16 mouse cellular contexts compared by ENCODE assay signal in the genomic region with DNA sequence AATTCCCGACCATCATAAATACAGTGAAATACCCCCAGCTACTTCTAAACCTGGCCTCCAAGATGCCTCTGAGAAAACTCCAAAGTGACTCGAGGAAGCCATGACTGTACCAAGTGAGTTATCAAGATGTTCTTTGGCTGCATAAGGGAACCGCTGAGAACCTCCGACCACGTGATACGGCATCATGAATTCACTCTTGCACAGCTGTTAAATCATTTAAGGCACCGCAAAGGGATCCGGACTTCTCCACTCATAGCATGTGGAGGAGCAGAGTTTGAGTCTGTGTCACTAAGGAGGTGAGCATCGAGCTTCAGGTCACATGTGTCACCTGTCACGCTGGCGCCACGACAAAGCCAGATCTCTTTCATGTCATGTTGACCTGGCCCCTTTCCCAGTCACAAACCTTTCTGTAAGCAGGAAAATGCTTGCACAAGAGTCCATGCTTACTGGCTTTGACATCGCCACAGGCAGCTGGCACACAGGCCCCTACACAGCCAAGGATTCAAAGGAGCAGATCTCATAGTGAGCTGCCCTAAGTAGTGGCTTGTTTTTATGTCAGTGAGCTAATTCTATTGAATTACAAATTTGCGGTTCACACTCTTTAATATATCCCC. TPM values are rescaled to one million over a fixed set of nuclear protein-coding genes. Genes with fewer than 3 reads are reported as not detected.
DNase-seq lines count a peak whose midpoint lies in the region; ATAC-seq and TF ChIP-seq lines count a peak whose summit lies in the region.
"Had no signal": no experiment of that assay in that cellular context is flagged by ENCODE, and none has a peak within 500 bp of the region (broad histone marks: within the 10 kb centered on the region; RNA-seq: fewer than 3 reads in every experiment).

No protein-coding gene starts in this region.

- no peaks in the 10 kb centered on the region for H3K36me3 ChIP-seq in hindbrain, embryonic 16.5 days (ENCODE audit: control insufficient read depth, insufficient read depth, low read length)
- H3K36me3 ChIP-seq in hindbrain, embryonic 12.5 days, result no peaks in the 10 kb centered on the region
- no peaks in the 10 kb centered on the region for H3K36me3 ChIP-seq in midbrain, postnatal 0 days (ENCODE audit: insufficient read depth, low read length)
- no peaks in the 10 kb centered on the region for H3K36me3 ChIP-seq in midbrain, embryonic 15.5 days (replicated peaks)
- no peaks in the 10 kb centered on the region for H3K36me3 ChIP-seq in kidney, embryonic 14.5 days (ENCODE audit: control insufficient read depth, insufficient read depth, low read length)
- H3K36me3 ChIP-seq: heart, embryonic 10.5 days; hindbrain, embryonic 10.5 days; lung, embryonic 15.5 days had no signal

- 81% methylated on average over 14 of the region's 14 CpGs for WGBS in hindbrain, embryonic 16.5 days
- 86% methylated on average over 14 of the region's 14 CpGs for WGBS in hindbrain, embryonic 12.5 days
- 83% methylated on average over 14 of the region's 14 CpGs for WGBS in midbrain, postnatal 0 days
- 88% methylated on average over 14 of the region's 14 CpGs for WGBS in midbrain, embryonic 15.5 days
- WGBS in kidney, embryonic 14.5 days, result 78% methylated on average over 14 of the region's 14 CpGs

- no peak for TF ChIP-seq CTCF in midbrain, postnatal 0 days (IDR thresholded peaks at IDR 0.05)

- no peaks in the 10 kb centered on the region; the same call in 1 of the 2 replicates for H3K4me1 ChIP-seq in hindbrain, embryonic 16.5 days (ENCODE audit: control insufficient read depth, insufficient read depth, low read depth, low read length)
- peaks cover 18% of the 10 kb centered on the region for H3K4me1 ChIP-seq in hindbrain, embryonic 12.5 days
- no peaks in the 10 kb centered on the region for H3K4me1 ChIP-seq in midbrain, postnatal 0 days (ENCODE audit: insufficient read depth, low read length)
- no peaks in the 10 kb centered on the region for H3K4me1 ChIP-seq in midbrain, embryonic 15.5 days
- H3K4me1 ChIP-seq in kidney, embryonic 14.5 days (ENCODE audit: control insufficient read depth, insufficient read depth, low read length), result peaks cover 21% of the 10 kb centered on the region

- no peaks in the 10 kb centered on the region for H3K9me3 ChIP-seq in hindbrain, embryonic 16.5 days (ENCODE audit: control insufficient read depth, low read length)
- H3K9me3 ChIP-seq in hindbrain, embryonic 12.5 days (replicated peaks), result no peaks in the 10 kb centered on the region
- H3K9me3 ChIP-seq in midbrain, postnatal 0 days (ENCODE audit: low read length), result no peaks in the 10 kb centered on the region
- no peaks in the 10 kb centered on the region for H3K9me3 ChIP-seq in midbrain, embryonic 15.5 days
- no peaks in the 10 kb centered on the region for H3K9me3 ChIP-seq in kidney, embryonic 14.5 days (ENCODE audit: control insufficient read depth, low read length)
- H3K9me3 ChIP-seq: heart, embryonic 10.5 days; hindbrain, embryonic 10.5 days; lung, embryonic 15.5 days had no signal

- no peak overlapping the region for H3K4me3 ChIP-seq in hindbrain, embryonic 16.5 days (ENCODE audit: low read length)
- no peak overlapping the region for H3K4me3 ChIP-seq in hindbrain, embryonic 12.5 days
- H3K4me3 ChIP-seq in midbrain, postnatal 0 days (ENCODE audit: low read depth, low read length), result no peak overlapping the region
- H3K4me3 ChIP-seq in midbrain, embryonic 15.5 days, result no peak overlapping the region
- no peak overlapping the region for H3K4me3 ChIP-seq in kidney, embryonic 14.5 days (ENCODE audit: low read length)
- H3K4me3 ChIP-seq: heart, embryonic 10.5 days; hindbrain, embryonic 10.5 days; lung, embryonic 15.5 days had no signal

- no peak overlapping the region for H3K9ac ChIP-seq in hindbrain, embryonic 16.5 days (ENCODE audit: low read depth, low read length)
- no peak overlapping the region for H3K9ac ChIP-seq in hindbrain, embryonic 12.5 days
- no peak overlapping the region for H3K9ac ChIP-seq in midbrain, postnatal 0 days (replicated peaks; ENCODE audit: low read length, poor library complexity, severe bottlenecking)
- H3K9ac ChIP-seq in midbrain, embryonic 15.5 days, result no peak overlapping the region
- H3K9ac ChIP-seq in kidney, embryonic 14.5 days (ENCODE audit: low read depth, low read length), result no peak overlapping the region
- H3K9ac ChIP-seq: lung, embryonic 15.5 days had no signal

- no peaks in the 10 kb centered on the region for H3K27me3 ChIP-seq in hindbrain, embryonic 16.5 days (replicated peaks; ENCODE audit: control insufficient read depth, insufficient read depth, low read length)
- H3K27me3 ChIP-seq in hindbrain, embryonic 12.5 days, result no peaks in the 10 kb centered on the region
- H3K27me3 ChIP-seq in midbrain, postnatal 0 days (ENCODE audit: insufficient read depth, low read length), result no peaks in the 10 kb centered on the region
- no peaks in the 10 kb centered on the region for H3K27me3 ChIP-seq in midbrain, embryonic 15.5 days (replicated peaks)
- no peaks in the 10 kb centered on the region; the same call in 1 of the 2 replicates for H3K27me3 ChIP-seq in kidney, embryonic 14.5 days (ENCODE audit: control insufficient read depth, insufficient read depth, low read length)
- H3K27me3 ChIP-seq: CH12.LX; lung, embryonic 15.5 days had no signal

- no peak overlapping the region for H3K27ac ChIP-seq in hindbrain, embryonic 16.5 days (ENCODE audit: low read depth, low read length)
- H3K27ac ChIP-seq in hindbrain, embryonic 12.5 days, result no peak overlapping the region
- no peak overlapping the region for H3K27ac ChIP-seq in midbrain, postnatal 0 days (ENCODE audit: low read depth, low read length)
- no peak overlapping the region for H3K27ac ChIP-seq in midbrain, embryonic 15.5 days
- no peak overlapping the region for H3K27ac ChIP-seq in kidney, embryonic 14.5 days (ENCODE audit: low read depth, low read length)
- H3K27ac ChIP-seq: hindbrain, embryonic 10.5 days; lung, embryonic 15.5 days had no signal

- peak; percentile 34; the same call in 1 of the 2 replicates for ATAC-seq in hindbrain, embryonic 16.5 days
- ATAC-seq in hindbrain, embryonic 12.5 days (ENCODE audit: low FRiP score), result no peak
- no peak for ATAC-seq in midbrain, postnatal 0 days (ENCODE audit: low FRiP score)
- no peak for ATAC-seq in midbrain, embryonic 15.5 days (replicated peaks)
- no peak for ATAC-seq in kidney, embryonic 14.5 days (ENCODE audit: low FRiP score, low TSS enrichment)

- peak; percentile 60 for DNase-seq in midbrain, postnatal 0 days (ENCODE audit: low spot score)
- DNase-seq in cerebellum, adult 9-11 months, result peak; percentile 74
- DNase-seq in retina, postnatal 1 day, result no peak
- DNase-seq: kidney, adult 18-20 months; layer of hippocampus, postnatal 36 days; right cerebral cortex, postnatal 14 days; thymus, adult 18-20 months had no signal

- H3K4me2 ChIP-seq in hindbrain, embryonic 16.5 days (ENCODE audit: low read length), result no peak overlapping the region
- H3K4me2 ChIP-seq in hindbrain, embryonic 12.5 days (replicated peaks), result no peak overlapping the region
- H3K4me2 ChIP-seq in midbrain, postnatal 0 days (ENCODE audit: low read depth, low read length, poor library complexity, severe bottlenecking), result no peak overlapping the region
- no peak overlapping the region for H3K4me2 ChIP-seq in midbrain, embryonic 15.5 days
- no peak overlapping the region for H3K4me2 ChIP-seq in kidney, embryonic 14.5 days (replicated peaks; ENCODE audit: low read depth, low read length)
- H3K4me2 ChIP-seq: lung, embryonic 15.5 days; midbrain, embryonic 11.5 days had no signal

RNA-seq across cellular contexts. Expression of a gene that starts 49.4 kb away (rescaled TPM):
- polyA plus RNA-seq in hindbrain, embryonic 16.5 days (2015; fragmentation: Nextera tagmentation; extraction: Ambion mirVana), result 19.9 and 20.7 TPM in 2 replicates
- polyA plus RNA-seq in hindbrain, embryonic 12.5 days (2016; fragmentation: Nextera tagmentation; extraction: Ambion mirVana), result 44.5 and 54.3 TPM in 2 replicates
- total RNA-seq in midbrain, postnatal 0 days (2014; rRNA removed), result 2.6 TPM in 2 replicates
- polyA plus RNA-seq in midbrain, postnatal 0 days (2015; fragmentation: Nextera tagmentation; extraction: Ambion mirVana), result 9.2 and 10.6 TPM in 2 replicates
- 11.4 and 12.9 TPM in 2 replicates for polyA plus RNA-seq in midbrain, embryonic 15.5 days (2015; fragmentation: Nextera tagmentation; extraction: Ambion mirVana)
- 36.4 and 44.7 TPM in 2 replicates for polyA plus RNA-seq in kidney, embryonic 14.5 days (2014; fragmentation: Nextera tagmentation; extraction: Ambion mirVana)
